Mouse (Mus musculus): ENCODE measurements around the gene Nlrp5. TPM values are rescaled to one million over a fixed set of nuclear protein-coding genes. Genes with fewer than 3 reads are reported as not detected.
"Not testable (repeated sequence)": the region's sequence is repeated elsewhere in the genome, so short reads cannot be mapped to it uniquely, and the experiment has no call there.

Nlrp5 gene
- polyA plus RNA-seq (2017; shearing (Covaris generic)) = not detected

GRCm38 (mm10) chr7:23385589-23385988, at the start of gene Nlrp5:
Nlrp5 (plus strand) TSS chr7:23385889.
- no peak for ATAC-seq

- ATAC-seq = not testable (repeated sequence)
Measured at GRCm38 (mm10) chr7:23358311-23358710, 27.4 kb upstream of the Nlrp5 start.

GRCm38 (mm10) chr7:23470201-23470600, 84.5 kb downstream of the Nlrp5 start:
- ATAC-seq = not testable (repeated sequence)

- not testable (repeated sequence) for ATAC-seq
Measured at GRCm38 (mm10) chr7:23470832-23471231, 85.1 kb downstream of the Nlrp5 start.

GRCm38 (mm10) chr7:23472886-23473285, 87.2 kb downstream of the Nlrp5 start:
- ATAC-seq = not testable (repeated sequence)

Other genes with a start within 250 kb of the Nlrp5 start
- gene Gm10662, start 241.4 kb upstream of the Nlrp5 start, polyA plus RNA-seq (2017; shearing (Covaris generic)) = not detected
- not detected for gene Vmn1r165, start 168.6 kb upstream of the Nlrp5 start, polyA plus RNA-seq (2017; shearing (Covaris generic))
- gene Vmn1r166, start 134.2 kb upstream of the Nlrp5 start, polyA plus RNA-seq (2017; shearing (Covaris generic)) = not detected
- gene Gm6902, start 107.0 kb upstream of the Nlrp5 start, polyA plus RNA-seq (2017; shearing (Covaris generic)) = not detected
- gene Nlrp4e, start 84.7 kb upstream of the Nlrp5 start, polyA plus RNA-seq (2017; shearing (Covaris generic)) = not detected
- gene Vmn1r167, start 121.3 kb downstream of the Nlrp5 start, polyA plus RNA-seq (2017; shearing (Covaris generic)) = not detected
- not detected for gene Vmn1r168, start 153.8 kb downstream of the Nlrp5 start, polyA plus RNA-seq (2017; shearing (Covaris generic))
- gene Vmn1r169, start 189.6 kb downstream of the Nlrp5 start, polyA plus RNA-seq (2017; shearing (Covaris generic)) = not detected
- not detected for gene Vmn1r170, start 220.3 kb downstream of the Nlrp5 start, polyA plus RNA-seq (2017; shearing (Covaris generic))
- gene Vmn1r171, start 244.8 kb downstream of the Nlrp5 start, polyA plus RNA-seq (2017; shearing (Covaris generic)) = not detected